Mouse (Mus musculus): ENCODE measurements around the gene Ecpas.

Gene Ecpas

DNA sequence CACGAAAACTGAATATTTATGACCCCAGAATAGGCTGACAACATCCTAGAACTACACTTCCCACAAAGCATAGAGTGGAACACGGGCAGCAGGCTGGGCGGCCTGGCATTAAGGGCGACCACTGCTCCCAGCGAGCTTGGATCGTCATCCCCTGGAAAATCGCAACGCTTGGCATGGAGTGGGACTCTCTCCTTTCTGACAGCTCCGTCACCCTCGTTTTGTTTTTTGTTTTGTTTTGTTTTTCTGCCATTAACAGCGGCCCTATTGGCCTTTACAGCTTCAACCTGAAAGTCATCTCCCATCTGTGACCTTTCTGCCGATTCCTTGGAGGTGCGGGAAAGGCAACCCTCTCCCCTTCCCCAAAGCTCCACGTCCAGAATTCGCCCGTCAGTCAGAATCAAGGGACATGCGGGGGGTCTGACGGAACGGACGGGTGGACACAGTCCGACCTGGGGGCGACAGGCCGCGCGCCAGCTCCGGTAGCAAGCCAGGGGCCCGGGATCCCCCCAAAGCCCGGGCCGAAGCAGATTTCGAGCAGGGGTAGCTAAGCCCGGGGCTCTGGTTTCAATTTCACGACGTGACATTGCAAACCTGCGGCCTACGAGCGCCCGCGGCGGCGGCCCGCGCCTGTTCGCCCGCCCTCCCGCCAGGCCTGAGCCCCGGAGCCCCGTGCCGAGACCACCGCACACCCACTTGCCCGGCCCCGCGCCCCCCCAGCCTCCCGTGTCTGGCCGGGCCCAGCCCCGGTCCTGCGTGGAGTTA is 1.3 kb downstream of the Ecpas start:
- peak; percentile 67 for DNase-seq (ENCODE audit: low read depth, low spot score)

DNA sequence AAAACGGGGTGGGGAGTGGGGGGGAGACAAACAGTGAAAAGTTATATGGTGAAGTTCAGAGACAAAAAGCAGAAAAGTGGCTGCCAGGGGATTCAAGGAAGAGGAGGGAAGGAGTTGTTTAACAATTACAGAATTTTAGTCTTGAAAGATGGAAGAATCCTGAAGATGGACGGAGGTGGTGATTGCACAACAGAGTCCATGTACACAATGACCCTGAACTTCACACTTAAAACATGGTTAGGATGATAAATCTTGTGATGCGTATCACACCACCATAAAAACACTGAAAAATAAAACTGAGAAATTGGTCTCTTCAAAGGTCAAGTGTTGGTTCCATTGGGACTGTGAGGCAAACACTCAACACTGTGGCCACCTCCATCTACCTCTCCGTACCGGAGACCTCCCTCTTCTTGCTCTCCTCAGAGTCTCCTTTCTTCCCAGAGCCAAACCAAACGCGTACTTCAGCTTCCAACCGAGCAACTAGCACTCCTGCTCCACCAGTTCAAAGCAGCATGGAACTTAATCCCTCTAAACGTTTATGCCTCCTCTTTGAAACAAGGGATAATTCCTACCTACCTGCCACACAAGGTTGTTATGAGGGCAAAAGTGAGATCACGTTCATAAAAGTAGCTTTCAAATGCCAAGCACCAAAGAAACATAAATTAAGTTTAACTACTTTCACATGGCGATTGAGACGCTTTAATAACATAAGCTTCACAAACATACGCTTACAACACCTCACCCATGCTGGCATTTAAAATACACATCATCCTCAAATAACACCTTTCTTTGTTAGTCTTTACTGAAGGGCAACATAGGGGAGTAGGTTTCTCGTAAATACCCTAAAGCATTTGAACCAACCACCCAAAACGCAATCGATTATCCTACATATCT is 2.1 kb downstream of the Ecpas start:
- DNase-seq (ENCODE audit: low read depth, low spot score) = no peak

DNA sequence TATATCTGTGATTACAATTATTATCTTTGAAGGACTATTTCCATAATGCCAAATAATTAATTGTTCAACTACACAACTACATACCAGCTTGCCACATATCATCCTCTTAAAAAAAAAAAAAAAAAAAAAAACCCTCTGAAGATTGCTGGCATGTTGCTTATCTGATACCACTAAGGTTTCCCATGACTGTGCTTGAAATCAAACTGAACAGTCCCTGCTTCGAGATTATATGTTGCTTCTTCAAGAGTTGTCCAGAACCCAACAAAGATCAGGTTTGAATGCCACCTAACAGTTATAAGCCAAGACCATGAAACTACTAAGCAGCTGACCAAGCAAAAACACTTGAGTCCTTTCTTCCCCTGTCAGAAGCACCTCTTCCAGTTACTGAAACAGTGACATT is 5.1 kb downstream of the Ecpas start:
- DNase-seq (ENCODE audit: low read depth, low spot score) = no peak

DNA sequence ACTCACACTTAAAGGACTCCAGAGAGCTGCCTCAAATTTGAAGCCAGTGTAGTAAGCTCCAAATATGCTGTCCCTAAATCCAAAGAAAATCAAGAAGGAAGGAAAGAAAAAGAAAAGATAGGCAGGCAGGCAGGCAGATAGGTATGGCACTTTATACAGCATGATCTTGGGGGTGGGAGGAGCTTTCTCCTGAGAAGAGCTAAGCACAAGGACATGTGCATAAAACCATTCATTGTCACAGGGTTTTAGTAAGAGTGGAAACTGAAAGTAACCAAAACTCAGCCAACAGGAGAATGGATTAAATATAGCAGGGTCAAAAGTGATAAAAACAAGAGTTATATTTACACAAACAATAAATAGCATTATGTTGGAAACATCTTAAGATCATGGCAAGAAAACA is 14.2 kb downstream of the Ecpas start:
- no peak for DNase-seq (ENCODE audit: low read depth, low spot score)

DNA sequence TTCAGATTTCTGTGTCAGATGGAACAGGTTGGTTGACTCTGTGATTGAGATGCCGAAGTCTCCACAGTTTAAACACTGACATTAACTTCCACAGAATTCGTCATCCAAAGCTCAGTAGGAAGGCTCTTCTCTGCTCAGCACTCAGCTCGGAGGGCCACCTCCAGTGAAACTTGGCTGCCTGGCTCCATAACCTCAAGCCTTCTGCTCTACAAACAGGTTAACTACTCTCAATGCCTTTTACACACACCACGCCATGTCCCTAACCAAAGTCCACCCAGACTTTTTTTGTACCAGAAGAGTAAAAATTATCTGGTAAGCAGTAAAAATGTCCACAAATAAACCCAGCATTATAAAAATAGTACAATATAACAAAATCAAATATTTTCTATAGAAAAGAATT is 15.1 kb downstream of the Ecpas start:
- no peak for DNase-seq (ENCODE audit: low read depth, low spot score)

DNA sequence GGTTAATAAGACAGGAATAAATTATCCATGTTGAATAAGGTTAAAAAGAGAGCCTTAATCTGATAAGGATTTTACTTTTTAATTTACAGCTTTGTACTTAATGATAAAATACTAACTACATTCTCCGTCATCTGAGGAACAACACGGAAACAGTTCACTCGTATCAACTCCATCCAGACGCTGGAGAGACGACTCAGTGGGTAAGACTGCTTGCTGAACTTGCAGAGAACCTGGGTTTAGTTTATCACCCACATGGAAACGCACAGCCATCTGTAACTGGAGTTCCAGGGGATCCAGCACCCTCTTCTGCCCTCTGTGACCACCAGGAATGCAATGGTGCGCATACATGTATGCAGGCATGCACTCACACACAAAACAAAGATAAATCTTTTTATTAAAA is 18.1 kb downstream of the Ecpas start:
- no peak for DNase-seq (ENCODE audit: low read depth, low spot score)

DNA sequence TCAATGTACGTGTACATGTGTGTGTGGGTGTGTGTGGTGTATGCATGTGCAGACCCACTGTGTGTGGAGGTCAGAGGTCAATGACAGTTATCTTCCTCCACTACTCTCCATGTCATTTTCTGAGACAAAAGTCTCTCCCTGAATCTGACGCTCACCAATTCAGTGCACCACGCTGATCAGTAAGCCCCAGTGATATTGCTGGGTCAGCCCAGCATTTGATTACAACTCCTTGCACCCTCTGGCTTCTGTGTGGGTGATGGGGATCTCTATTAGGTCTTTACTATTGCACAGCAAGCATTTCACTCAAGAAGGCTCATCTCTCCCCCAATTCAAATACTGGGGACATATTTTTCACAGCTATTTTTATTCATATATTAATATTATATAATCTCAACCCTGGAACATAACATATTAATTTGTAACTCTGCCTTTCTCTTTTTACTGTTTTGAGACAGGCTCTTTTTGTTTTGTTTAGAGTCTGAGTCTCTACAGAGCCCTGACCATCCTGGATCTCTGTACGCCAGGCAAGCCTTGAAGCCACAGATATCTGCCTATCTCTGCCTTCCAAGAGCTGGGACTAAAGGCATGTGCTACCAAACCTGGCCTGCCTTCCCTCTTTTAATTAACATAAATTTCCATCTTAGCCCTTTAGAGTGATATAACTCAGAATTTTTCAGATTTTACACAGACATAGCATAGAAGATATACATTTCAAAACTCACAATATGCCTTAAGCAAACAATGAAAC is 22.3 kb downstream of the Ecpas start:
- no peak for DNase-seq (ENCODE audit: low read depth, low spot score)

DNA sequence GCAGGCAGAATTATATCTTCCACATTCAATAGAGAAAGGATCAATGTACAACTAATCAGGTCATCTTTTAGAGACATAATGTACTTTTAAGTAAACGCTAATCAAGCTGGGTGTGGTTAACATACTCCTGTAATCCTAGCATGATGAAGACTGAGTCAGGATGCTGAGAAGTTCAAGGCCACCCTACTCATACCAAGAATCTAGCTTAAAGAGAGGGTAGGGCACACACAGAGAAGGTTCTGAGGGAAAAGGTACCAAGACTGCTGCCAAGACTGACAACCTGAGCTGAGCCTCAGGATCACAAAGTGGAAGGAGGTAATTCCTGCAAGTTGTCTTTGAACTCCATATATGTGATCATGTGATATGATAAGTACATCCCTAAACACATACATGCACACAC is 24.0 kb downstream of the Ecpas start:
- no peak for DNase-seq (ENCODE audit: low read depth, low spot score)

DNA sequence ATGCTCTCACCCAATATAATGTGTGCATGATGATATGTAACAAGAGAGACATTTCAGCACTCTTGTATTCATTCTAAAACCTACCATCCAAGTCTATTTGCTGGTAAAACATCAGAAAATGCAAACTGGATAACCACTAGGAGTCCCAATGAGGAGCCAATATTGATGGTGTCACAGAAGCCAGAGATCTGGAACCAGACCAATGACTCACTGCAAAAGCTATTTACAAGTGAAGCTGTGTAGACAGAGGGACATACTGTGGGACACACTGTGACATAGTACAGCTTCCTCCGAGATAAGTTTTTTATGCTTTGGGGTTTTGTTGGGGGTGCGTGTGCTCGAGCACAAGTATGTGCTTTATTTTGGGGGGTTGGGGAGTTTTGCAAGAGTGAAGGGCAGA is 24.9 kb downstream of the Ecpas start:
- no peak for DNase-seq (ENCODE audit: low read depth, low spot score)

DNA sequence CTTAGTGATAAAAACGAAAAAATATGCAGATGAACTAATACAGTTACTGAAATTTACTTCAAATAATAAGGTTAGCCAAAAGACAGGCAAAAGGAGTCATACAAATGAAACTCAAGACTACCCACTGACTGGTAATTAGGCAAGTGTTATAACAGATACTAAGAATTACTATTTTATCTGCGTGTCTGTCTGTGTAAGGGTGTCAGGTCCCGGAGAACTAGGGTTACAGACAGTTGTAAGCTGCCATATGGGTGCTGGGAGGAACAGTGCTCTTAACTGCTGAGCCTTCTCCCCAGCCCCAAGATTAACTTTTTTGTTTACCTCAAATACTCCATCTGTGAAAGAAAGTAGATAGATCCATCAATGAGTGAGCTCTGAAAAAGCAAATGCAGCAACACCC is 25.8 kb downstream of the Ecpas start:
- DNase-seq (ENCODE audit: low read depth, low spot score) = no peak

DNA sequence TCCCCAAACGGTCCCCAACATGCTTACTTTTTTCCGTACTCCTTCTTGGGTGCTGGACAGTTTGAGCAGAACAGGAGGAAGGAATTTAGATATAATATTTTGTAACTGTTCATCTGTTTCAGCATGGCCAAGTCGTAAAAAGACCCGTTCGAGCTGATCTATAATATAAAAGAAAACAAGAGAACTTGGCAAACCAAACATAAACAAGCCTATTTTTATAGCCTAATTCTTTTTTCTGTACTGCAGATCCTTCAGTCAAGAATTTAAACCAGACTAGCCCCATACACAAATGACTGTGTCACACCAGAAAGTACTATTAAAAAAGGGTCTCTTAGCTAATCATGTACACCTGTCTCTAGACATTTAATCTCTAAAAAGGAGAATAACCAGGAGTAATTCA is 27.2 kb downstream of the Ecpas start:
- no peak for DNase-seq (ENCODE audit: low read depth, low spot score)

DNA sequence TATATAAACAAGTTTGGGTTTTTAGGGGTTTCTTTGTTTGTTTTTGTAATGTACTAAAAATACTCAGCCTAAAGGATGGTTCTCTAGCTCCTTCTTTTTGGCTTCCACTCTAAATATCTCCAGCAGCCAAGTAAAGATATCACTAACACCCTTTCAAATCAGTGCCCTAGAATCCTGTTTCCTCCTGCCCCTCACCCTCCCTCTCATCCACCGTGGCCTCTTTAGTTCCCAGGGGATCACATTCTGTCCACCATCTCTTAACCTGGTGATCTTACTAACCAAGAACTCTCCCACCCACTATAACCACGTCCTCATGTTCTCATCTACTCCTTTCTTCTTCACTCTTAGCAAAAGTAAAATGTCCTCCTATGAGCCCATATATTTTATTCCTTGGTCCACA is 28.7 kb downstream of the Ecpas start:
- DNase-seq (ENCODE audit: low read depth, low spot score) = no peak

DNA sequence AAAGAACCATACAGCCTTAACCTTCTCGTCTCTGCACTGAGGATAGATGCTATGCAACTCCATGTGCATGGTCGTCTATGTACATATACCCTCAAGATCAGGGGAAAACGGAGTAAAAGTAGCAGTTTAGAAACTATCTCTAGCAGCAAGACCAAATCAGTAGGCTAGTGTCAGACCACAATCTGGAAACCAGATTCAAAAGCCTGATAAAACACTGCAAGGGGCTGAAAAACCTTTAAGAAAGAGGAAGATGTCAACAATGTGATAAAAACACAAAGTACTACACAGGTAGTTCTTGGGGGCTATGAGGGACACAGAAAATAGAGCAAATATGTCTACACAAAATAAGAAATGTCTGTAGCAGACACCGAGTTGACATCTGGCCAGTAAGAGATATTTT is 38.2 kb downstream of the Ecpas start:
- no peak for DNase-seq (ENCODE audit: low read depth, low spot score)

DNA sequence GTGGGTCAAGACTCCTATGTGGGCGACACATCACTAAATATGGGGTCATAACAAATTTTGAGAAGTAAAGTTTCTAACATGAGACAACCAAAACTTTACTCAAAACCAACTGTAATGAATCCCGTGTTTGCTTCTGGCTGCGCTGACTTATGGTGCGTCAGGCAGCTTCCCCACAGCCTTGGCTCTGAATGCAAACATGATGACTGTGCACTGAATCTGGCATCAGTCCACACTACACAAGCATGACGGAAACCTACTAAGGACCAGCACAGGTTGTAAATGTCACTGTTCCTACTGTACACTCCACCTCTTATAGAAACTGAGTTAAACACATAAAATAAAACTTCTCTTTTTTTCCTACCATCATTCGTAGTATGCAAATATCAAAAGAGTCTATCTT is 45.3 kb downstream of the Ecpas start:
- no peak for DNase-seq (ENCODE audit: low read depth, low spot score)

DNA sequence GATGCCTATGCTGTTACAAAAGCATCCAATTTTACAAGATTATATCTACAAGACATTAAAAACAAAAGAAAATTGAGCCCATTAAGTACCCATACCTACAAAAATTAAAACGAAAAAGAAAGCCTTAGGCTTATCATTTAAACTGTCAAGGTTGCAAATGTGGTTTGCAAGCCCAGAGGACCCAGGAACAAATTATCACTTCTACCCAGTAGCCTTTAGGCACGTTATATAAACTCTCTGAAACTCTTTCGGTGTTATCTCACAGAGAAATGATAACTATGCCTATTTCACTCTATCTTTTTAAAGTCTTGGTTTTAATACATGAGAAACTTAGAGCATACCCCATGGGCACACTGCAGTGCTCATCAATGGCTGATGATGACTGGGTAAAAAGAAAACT is 79.6 kb downstream of the Ecpas start:
- DNase-seq (ENCODE audit: low read depth, low spot score) = no peak

DNA sequence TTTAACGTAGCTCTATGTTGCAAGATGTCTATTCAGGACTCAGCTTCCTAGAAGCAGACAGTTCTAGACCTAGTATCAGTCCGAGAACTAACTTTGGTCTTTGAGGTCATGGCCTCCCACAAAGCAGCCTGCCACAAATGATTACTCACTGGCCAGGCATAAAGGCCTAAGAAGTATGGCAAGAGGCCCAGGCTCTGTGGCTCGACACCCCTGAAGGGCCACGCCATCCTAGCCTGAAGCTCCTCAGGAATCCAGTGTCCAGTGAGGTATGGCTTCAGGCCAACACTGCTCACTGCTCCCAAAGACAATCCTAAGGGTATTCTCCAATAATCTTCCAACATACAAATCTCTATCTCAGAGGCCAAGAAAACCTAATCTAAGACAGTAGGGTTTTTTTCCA is 86.6 kb downstream of the Ecpas start:
- no peak for DNase-seq (ENCODE audit: low read depth, low spot score)

DNA sequence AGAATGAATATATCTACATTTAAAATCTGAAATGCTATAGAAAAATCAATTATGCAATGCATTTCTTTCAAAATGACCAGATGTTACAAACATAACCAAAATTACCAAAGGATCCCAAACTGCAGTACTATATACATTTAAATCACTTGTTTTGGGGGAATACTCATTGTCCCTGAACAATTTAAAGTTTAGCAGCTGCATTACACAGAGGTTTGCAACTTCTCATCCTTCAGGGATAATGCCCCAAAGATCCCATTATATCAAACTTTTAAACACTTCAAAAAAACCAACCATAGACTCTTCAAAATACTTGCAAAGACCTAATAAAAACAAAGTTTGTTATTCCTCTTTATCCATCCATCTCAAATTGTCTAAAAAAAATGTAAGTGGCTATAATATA is 124.9 kb downstream of the Ecpas start, which contains the start of gene Olfr267:
Olfr267 (minus strand) TSS at position 101 of the 400 bp plus-strand sequence.
- DNase-seq (ENCODE audit: low read depth, low spot score) = no peak

DNA sequence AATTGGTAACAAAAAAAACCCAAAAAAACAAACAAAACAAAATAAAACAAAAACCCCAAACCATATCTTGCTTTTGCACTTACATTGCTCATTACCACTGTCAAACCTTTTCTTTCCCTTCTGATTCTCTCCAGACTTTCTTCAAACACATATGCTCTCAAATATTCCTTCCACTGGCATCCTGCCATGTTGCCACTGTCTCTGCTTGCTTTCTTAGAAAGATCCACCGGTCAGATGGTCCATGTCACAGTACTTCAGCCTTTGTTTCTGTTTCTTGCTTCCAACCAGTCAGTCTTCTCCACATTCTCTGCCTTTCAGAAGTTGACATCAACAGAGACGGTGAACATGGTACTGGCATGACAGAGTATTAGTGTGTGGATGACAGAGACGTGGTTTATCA is 125.9 kb downstream of the Ecpas start:
- no peak for DNase-seq (ENCODE audit: low read depth, low spot score)

DNA sequence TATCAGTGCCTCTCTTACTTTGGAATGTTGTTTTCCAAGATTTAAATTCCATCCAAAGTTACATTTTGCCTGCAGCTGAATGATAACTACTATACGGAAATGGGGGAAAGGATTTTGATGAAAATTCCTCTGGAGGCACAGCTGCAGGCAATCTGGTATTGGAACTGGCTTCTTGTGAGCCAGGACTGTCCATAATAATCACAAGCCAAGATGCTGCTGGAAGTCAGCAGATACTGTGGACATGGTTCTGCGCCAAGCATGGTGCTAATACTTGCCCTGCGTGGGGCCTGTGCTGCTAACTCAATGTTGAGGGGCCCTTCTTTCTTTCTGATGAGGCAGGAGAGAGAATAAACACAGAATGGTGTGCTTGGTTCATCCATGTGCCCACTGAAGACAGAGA is 149.1 kb downstream of the Ecpas start:
- DNase-seq (ENCODE audit: low read depth, low spot score) = no peak

DNA sequence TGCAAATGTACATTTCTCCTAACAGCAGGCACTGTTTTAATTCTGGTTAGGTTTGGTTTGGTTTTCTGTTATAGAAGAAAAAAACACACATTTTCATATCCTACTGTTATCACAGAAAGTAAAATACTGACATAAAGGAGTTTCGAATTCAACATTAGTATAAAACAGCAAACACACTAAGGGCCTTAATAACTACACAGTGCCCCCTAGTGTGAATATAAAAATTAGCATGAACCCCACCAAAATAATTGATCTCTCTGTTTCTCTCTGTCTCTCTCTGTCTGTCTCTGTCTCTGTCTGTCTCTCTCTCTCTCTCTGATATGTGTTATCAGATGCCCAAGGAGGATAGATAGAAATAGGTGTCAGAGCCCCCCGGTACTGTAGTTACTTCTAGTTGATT is 163.0 kb downstream of the Ecpas start:
- no peak for DNase-seq (ENCODE audit: low read depth, low spot score)

DNA sequence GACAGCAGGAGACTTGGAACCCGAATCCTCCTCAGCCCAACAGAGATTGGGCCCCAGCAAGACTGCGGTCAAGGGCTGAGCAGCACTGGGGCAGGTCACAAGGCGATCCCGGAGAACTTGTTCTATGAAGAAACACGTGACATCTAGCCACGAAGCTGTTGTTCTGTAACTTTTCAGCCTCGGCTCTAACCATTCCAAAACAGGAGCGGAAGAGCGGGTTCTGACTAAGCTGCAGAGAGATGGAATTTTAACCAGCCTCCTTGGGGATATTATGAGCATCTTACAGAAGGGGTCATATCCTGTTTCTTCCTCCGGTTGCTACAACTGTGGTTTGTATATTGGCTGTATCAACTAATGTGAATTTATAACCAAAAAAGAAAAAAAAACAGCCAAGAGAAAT is 163.4 kb downstream of the Ecpas start:
- peak; percentile 9 for DNase-seq (ENCODE audit: low read depth, low spot score)

Measured in ZHBTc4 (cell line).